Mouse (Mus musculus) cerebellum, adult 18-20 months (tissue): ENCODE data around the gene Bbs5.
A peak's percentile ranks its signal among the peaks of the same experiment; 100 is the strongest.
"Not testable (repeated sequence)": the region's sequence is repeated elsewhere in the genome, so short reads cannot be mapped to it uniquely, and the experiment has no call there.

ENCODE experiments used
- DNase-seq, 2 experiments: peaks; one replicate each; pipeline ENCODE4 v3.0.0; 2021

Gene Bbs5

DNA sequence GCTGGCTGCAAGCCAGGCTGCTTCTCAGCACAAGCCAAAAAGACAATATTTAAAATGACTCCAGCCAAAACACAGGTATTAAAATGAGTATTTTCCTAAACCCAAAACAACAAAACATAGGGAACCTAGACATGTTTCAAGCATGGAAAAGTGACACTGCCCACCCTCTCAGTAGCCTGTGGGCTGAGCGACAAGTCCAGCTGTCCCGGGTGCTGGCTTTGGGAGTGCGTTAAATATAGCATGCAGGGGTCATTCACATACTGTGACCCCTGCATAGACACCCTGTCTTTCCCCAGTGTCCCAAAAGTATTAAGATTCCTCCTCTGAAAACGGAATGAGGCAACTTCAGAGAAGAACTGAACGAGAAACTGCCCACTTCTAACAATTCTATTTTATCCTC lies 26.8 kb downstream of the Bbs5 start:
- peak in 1 of 2 experiments; percentile 10 for DNase-seq

DNA sequence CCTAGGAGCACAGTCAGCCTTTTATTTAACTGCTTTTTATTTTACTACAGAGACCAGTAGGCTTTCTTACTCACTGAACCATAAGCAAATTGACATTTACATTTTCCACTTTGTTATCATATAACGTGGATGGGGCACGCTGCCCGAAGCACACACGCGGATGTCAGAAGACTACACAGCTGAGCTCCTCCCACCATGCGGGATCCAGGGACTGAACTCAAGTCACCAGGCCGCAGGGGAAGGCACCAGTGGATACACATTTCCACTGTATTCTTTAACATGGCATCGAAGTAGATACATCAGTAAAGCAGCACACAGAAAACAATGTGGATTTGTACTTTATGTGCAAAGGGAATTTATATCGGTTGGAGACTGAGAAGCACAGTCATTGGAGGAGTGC lies 28.3 kb downstream of the Bbs5 start:
- no peak for DNase-seq

DNA sequence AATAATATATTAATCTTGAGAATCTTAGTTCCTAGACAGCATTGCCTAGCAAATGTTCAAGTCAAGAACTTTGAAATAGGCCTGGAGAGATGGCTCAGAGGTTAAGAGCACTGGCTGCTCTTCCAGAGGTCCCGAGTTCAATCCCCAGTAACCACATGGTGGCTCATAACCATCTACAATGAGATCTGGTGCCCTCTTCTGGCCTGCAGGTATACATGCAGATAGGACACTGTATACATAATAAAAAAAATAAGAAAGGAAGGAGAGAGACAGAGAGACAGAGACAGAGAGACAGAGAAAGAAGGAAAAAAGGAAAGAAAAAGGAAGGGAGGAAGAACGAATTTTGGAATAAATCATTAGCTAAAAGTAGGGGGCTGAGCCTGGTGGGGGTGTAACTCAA lies 29.7 kb downstream of the Bbs5 start:
- DNase-seq, result no peak

DNA sequence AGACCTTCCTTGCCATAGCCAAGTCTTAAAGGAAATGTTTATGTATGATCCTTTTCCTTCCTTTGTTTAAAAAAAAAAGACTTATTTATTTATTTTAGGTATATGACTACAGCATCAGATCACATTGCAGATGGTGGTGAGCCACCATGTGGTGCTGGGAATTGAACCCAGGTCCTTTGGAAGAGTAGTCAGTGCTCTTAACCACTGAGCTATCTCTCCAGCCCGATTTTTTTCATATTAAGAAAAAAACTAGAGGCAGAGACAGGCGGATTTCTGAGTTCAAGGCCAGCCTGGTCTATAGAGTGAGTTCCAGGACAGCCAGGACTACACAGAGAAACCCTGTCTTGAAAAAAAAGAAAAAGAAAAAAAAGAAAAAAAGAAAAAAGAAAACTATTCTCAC lies 30.2 kb downstream of the Bbs5 start:
- not testable (repeated sequence) for DNase-seq

DNA sequence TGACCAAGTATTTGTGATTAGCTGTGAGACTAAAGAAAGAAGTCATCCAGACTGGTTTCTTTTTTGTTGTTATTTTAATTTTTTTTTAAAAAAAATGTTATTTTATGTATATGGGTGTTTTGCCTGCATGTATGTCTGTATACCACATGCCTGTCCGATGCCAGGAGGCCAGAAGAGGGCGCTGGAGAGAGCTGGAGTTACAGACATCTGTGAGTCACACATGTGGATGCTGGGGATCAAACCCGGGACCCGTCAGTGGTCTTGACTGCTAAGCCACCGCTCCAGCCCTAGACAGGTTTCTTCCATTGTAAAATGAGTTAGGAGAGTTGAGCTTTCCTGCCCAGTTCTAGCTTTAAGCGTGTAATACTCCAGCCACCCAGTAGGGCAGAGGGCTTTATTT lies 33.0 kb downstream of the Bbs5 start:
- DNase-seq, result no peak

DNA sequence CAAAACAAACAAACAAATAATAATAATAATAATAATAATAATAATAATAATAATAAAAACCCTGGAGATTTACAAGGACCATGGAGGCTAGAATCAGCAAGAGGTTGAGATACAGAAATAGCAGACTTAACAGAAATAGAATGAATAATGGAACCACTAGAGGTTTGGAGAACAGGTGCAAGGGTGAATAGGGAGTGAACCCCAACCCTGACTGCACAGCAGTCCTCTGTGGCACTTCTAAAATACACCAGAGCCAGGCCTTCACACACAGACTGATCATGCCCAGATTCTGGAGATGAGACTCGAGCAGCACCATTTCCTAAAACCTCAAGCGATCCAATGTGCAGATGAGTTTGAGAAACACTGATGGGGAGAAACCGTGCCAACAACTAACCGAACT lies 35.0 kb downstream of the Bbs5 start:
- no peak for DNase-seq

DNA sequence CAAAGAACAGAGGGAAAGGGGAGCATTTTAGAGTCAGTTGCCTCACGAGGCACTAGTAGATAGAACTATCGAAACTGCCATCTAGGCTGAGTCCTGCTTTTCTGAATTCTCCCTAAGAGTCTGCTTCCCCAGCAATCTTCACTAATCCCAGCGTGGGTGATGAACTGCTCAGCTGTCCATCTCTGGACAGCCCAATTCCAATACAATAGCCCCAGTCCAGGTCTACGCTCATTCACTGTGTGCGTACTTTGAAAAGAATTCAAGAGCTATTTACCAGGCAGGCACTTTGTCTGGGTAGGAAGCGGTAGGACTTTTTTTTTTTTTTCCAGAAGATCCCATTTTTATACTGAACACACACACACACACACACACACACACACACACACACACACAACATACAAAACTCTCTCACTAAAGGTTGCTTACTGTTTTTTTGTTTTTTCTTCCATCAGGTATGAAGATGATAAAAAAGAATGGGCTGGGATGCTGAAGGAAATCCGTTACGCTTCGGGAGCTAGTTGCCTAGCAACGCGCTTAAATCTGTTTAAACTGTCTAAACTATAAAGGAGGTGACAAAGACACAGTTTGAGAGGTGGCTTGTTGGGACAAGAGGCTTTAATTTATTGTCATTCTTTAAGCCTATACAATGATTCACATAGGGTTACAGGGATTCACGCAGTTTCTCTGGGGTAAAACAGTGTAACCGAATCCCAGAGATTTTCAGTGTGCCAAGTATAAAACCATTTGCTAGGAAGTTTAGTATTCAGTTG lies 36.2 kb downstream of the Bbs5 start:
- no peak for DNase-seq

DNA sequence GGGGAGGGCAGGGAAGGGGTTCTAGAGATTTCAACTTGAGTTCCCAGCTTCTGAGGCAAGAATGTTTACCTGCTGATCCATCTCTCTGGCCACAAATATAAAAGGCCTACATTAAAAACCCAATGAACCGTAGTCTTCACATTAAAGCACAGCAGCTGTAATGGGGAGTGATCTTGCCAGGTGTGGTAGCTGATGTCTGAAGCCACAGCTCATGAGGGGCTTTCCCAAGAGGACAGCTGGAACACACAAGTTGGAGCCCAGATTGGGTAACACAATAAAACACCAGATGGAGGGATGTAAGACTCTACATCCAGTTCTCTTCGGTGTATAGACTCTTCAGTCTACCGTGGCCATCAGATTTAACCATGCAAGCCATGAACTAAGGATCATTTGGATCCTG lies 37.5 kb downstream of the Bbs5 start:
- no peak for DNase-seq

DNA sequence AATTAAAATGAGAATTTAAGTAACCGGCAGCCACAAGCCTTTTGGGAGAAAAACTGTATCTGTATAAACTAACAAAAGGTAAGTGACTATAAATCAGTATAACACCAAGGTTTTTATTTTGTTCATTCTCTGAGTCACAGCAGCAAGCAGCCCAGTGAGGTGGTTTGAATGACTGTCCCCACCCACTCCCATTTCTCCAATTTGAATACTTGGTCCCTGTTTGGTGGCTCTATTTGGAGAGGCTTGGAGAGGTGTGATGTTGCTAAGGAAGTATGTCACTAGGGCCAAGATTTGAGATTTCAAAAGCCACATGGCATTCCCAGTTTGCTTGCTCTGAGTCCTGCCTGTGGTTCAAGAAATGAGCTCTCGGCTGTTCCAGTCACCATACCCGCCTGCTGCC lies 43.2 kb downstream of the Bbs5 start:
- DNase-seq, result no peak

DNA sequence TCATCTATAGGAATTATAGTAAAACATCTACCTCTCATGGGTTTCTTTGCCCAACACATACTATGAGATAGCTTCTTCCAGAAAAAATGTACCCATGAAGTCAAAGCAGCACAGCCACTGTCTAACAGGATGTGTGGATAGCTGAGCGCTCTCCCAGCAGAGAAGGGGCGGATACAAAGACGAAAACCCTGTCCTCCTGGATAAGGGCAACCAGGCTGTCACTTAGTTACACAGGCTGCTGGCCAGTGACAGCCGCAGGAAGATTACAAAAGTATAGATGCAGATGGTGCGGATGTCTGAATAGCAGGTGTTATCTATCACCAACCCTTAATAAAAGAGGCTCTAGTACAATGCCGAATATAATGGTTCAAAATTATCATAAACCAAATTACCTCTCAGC lies 43.9 kb downstream of the Bbs5 start:
- no peak for DNase-seq

DNA sequence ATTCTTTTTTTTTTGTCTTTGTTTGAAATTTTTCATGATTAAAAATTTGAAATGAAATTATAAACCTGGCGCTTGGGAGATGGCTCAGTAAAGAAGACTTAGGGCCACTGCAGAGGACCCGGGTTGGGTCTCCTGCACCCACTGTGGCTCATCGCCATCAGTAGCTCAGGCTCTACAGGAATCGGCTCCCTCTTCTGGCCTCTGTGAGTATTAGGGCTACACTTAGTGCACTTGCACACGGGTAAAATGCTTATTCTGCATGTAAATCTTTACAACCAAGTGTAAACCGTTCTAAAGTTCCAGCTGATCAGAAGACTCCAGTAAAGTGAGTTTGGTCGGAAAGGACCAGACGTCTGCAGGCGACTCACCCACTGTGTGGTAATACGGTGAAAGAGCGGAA lies 46.5 kb downstream of the Bbs5 start:
- no peak for DNase-seq

DNA sequence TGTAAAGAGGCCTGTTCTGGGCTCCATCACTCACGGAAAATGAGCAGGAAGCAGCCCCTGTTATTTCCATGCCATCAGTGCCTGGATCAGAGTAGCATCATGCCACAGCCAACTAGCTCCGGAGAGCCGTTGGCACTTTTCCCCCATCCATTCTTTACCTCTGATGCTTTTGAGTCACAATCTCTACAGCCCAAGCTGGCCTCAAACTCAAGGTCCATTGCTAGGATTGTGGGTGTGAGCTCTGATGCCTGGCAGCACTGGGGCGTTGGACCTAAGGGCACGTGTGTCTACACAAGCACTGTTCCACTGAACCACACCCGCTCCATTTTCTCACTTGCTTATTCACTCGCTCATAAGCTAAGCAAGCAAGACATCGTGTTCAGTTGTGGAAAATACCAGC lies 53.5 kb downstream of the Bbs5 start:
- DNase-seq, result no peak

DNA sequence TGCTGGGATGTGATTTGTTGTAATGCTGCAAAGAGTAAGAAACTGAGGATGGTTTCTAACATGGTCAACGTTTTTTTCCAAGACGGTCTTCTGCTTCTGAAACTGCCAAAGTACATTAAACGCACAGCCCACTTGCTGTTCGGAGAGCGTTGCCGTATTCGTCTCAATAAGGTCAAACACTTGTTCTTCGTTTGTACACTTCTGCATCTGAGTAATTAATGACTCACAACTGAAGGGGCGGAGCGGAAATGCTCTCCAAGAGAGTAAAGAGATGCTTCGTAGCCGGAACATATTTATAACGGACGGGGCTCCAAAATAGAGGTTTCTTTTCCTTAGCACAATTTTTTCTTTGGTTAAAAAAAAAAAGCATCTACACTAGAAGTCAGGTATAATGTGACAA lies 65.2 kb downstream of the Bbs5 start:
- DNase-seq, result peak in 1 of 2 experiments; percentile 13

DNA sequence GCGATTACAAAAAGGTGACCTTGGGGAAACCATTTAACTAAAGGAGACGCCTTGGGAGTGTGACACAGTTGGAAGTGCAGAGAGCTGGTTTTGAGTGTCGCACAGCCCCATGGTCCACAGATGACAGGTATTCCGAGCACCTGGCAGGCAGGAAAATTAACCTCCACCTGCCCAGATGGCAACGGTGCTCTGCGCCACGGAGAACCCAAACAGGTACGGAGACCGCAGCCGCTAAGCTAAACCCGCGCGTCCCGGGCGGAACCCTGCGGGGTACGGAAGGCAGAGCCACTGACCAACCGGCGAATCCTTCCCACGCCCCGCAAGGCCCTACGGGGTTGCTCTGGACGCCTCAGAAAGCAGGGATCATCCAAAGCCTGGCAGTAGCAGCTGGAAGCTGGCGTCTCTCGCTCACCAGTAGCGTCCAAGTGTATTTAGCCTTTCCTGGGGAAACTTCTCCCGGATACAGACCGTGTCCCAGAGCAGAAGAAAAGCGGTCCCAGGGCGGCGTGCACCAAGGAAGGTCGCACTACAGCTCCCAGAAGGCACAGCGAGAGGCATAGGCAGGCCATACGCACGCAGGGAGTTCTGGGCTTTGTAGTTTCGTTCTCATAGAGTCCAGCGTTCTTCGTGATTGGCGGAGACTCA lies 66.1 kb downstream of the Bbs5 start, which contains the start of gene Fastkd1:
TSS of gene Fastkd1 (minus strand) at position 536 of the 645 bp plus-strand sequence.
- DNase-seq, result peak; percentile 85 to 96

DNA sequence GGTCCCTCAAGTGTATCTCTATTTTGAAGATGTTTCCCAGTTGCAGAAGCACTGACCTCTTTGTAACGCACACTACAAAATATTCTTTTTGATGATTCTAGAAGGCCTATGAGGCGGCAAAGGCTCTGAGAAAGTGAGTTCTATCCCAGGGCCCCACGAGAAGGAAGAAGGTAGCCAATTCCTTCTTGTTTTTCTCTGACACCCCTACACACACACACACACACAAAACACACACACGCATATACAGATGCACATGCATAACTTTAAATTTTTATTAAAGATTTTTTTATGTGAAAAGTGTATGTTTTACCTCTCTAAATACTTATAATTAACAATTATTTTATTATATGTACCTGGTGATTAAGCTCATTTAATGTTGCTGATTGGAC lies 66.6 kb downstream of the Bbs5 start:
- DNase-seq, result no peak

DNA sequence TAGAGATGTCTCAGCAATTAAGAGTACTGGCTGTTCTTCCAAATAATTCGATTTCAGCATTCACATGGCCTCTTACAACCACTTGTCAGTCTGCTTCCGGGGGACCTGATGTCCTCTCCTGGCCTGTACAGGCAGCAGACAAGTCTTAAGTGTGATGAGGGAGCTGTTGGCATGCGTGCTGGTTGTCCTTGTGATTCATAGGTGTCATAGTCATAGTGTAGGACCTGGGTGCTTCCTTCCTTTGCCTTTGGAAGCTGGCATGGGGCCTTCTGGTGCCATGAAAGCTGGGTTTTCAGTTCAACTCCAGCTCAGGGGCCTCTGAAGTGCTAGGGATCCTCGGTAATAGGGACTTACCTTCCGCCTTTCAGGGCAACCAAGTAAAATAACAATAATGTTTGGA lies 67.2 kb downstream of the Bbs5 start:
- DNase-seq, result peak in 1 of 2 experiments; percentile 16

DNA sequence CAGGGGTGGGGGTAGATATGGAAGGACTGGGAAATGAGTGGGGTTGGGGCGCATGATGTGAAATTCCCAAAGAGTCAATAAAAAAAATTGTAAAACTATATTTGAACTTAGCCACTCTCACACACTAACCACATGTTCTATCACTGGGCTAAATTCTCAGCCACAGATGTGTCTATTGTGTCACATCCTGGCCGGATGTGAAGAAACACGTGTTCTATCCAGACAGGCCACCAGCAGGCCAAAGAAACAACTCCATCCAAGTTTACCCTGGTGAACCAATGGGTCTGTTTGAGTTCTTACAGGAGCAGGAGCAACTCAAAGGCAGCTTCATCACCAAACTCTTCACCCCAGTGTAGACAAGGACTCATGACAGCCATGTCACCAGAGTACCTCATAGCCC lies 69.5 kb downstream of the Bbs5 start:
- no peak for DNase-seq
